Mouse (Mus musculus) neural tube, embryonic 12.5 days (tissue): ENCODE measurements around the gene Babam2. TPM values are rescaled to one million over a fixed set of nuclear protein-coding genes. Genes with fewer than 3 reads are reported as not detected.
"Not testable (repeated sequence)": the region's sequence is repeated elsewhere in the genome, so short reads cannot be mapped to it uniquely, and the experiment has no call there.

Source experiments
- ATAC-seq: fragments of 200-750 bp; cut with Nextera tagmentation; 2 replicates; pipeline ENCODE4 v1.8.0; 2017; ENCODE audit warnings: low read depth, mild to moderate bottlenecking, moderate TSS enrichment, moderate library complexity; ENCODE audit not compliant: low FRiP score
- H3K27ac ChIP-seq: fragments of 300-500 bp; sonication (generic); 2 replicates; pipeline ENCODE4 v1.5.1; 2016
- H3K27me3 ChIP-seq: fragments of 300-500 bp; sonication (generic); replicated peaks from 2 replicates; pipeline ENCODE4 v1.6.1; 2016; ENCODE audit warnings: mild to moderate bottlenecking
- H3K36me3 ChIP-seq: fragments of 300-500 bp; sonication (generic); 2 replicates; pipeline ENCODE4 v1.6.1; 2016; ENCODE audit warnings: mild to moderate bottlenecking
- H3K4me1 ChIP-seq: fragments of 300-500 bp; sonication (generic); 2 replicates; pipeline ENCODE4 v1.6.1; 2016
- H3K4me2 ChIP-seq: fragments of 300-500 bp; sonication (generic); replicated peaks from 2 replicates; pipeline ENCODE4 v1.6.1; 2016; ENCODE audit warnings: mild to moderate bottlenecking
- H3K4me3 ChIP-seq: fragments of 300-500 bp; sonication (generic); 2 replicates; pipeline ENCODE4 v1.5.1; 2016
- H3K9ac ChIP-seq: fragments of 300-500 bp; sonication (generic); 2 replicates; pipeline ENCODE4 v1.6.1; 2016; ENCODE audit warnings: mild to moderate bottlenecking
- H3K9me3 ChIP-seq: fragments of 300-500 bp; sonication (generic); 2 replicates; pipeline ENCODE4 v1.6.1; 2016; ENCODE audit warnings: mild to moderate bottlenecking
- WGBS: fragments of 180-500 bp; shearing (Covaris S2); methylation state at CpG from one replicate; pipeline ENCODE4 v1.1.7; 2016; 5-methylcytosine and 5-hydroxymethylcytosine counted together
- polyA plus RNA-seq: library from polyadenylated mRNA; unstranded; fragments of >200 nt; fragmentation: Nextera tagmentation; extraction: Ambion mirVana; gene quantifications from 2 replicates; pipeline ENCODE4 v1.2.1, GENCODE M21; 2016

Babam2 gene
- polyA plus RNA-seq, 1 experiment from 2014 or later: 36.0 TPM

DNA sequence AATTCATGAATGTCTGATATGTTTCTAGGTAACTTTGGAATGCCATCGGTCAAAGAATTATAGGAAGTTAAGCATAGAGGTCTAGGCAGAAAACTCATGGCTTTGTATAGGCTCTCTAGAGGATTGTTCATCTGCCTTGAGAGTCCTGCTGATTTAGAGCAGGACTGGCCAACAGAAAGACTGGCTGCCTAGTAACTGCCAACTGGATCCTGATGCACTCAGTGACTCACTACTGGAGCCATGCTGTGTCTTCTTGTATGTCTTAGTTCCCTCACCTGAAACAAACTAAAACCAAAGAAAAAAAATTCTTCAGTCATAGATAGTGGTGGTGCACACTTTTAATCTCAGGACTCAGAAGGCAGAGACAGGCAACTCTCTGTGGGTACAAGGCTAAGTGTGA lies 156.3 kb downstream of the Babam2 start:
- H3K27me3 ChIP-seq: no peaks in the 10 kb centered on the region
- H3K4me1 ChIP-seq: no peaks in the 10 kb centered on the region
- no peak overlapping the region for H3K27ac ChIP-seq
- no peaks in the 10 kb centered on the region for H3K36me3 ChIP-seq
- ATAC-seq: no peak
- no peak overlapping the region for H3K4me2 ChIP-seq
- WGBS: 95% methylated on average over 1 of the region's 1 CpGs
- H3K9ac ChIP-seq: no peak overlapping the region
- no peak overlapping the region for H3K4me3 ChIP-seq
- no peaks in the 10 kb centered on the region for H3K9me3 ChIP-seq

DNA sequence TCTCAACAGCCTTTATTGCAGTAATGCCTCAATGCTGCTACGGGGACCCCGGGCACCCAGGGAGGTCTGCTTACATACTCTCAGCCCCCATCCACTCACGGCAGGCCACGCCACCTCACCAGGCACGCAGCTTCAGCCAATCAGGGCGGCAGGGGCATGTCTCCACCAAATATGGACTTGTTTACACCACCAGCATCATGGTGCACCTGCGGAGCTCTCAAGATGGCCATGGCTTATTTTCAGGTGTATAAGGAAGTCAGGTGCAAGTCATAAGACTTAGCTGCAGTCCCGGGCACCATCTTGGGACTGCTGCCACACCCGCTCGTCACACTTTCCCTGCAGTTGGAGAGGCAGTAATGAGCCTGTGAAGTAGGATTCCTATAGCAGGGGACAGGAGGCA lies 161.4 kb downstream of the Babam2 start:
- ATAC-seq, H3K9me3 ChIP-seq, H3K4me1 ChIP-seq, H3K27ac ChIP-seq, H3K36me3 ChIP-seq, H3K27me3 ChIP-seq, H3K4me3 ChIP-seq, H3K4me2 ChIP-seq, H3K9ac ChIP-seq: not testable (repeated sequence)
- 84% methylated on average over 10 of the region's 10 CpGs for WGBS

- Histone ChIP-seq H3K4me2 (no peak overlapping the region), H3K36me3 (no peaks in the 10 kb centered on the region), H3K4me1 (no peaks in the 10 kb centered on the region), H3K9me3 (no peaks in the 10 kb centered on the region), H3K9ac (no peak overlapping the region), H3K27ac (no peak overlapping the region), H3K27me3 (no peaks in the 10 kb centered on the region), H3K4me3 (no peak overlapping the region)
- 51% methylated on average over 1 of the region's 1 CpGs for WGBS
- ATAC-seq: no peak
Measured at GRCm38 (mm10) chr5:31860426-31860825, 162.9 kb downstream of the Babam2 start.

- Histone ChIP-seq H3K27me3 (0 out of 2 replicates have a peak, but pooled peaks cover 3% of the 10 kb centered on the region), H3K36me3 (no peaks in the 10 kb centered on the region), H3K4me1 (no peaks in the 10 kb centered on the region), H3K27ac (no peak overlapping the region), H3K9ac (no peak overlapping the region), H3K4me3 (no peak overlapping the region), H3K9me3 (no peaks in the 10 kb centered on the region), H3K4me2 (no peak overlapping the region)
- 89% methylated on average over 5 of the region's 5 CpGs for WGBS
- no peak for ATAC-seq
Measured at GRCm38 (mm10) chr5:31860831-31861624, 163.5 kb downstream of the Babam2 start.

- H3K27me3 ChIP-seq: 0 out of 2 replicates have a peak, but pooled peaks cover 3% of the 10 kb centered on the region
- H3K4me2 ChIP-seq: no peak overlapping the region
- H3K9me3 ChIP-seq: no peaks in the 10 kb centered on the region
- H3K27ac ChIP-seq: no peak overlapping the region
- ATAC-seq: no peak
- H3K4me3 ChIP-seq: no peak overlapping the region
- 82% methylated on average over 1 of the region's 1 CpGs for WGBS
- no peaks in the 10 kb centered on the region for H3K4me1 ChIP-seq
- no peak overlapping the region for H3K9ac ChIP-seq
- no peaks in the 10 kb centered on the region for H3K36me3 ChIP-seq
Measured at GRCm38 (mm10) chr5:31862753-31863468, 165.4 kb downstream of the Babam2 start.

GRCm38 (mm10) chr5:31864095-31864494 lies 166.6 kb downstream of the Babam2 start:
- 23% methylated on average over 2 of the region's 2 CpGs for WGBS

GRCm38 (mm10) chr5:31866071-31866470 lies 168.6 kb downstream of the Babam2 start:
- Histone ChIP-seq H3K9me3 (no peaks in the 10 kb centered on the region), H3K9ac (no peak overlapping the region), H3K4me3 (no peak overlapping the region), H3K27ac (no peak overlapping the region), H3K36me3 (no peaks in the 10 kb centered on the region), H3K4me2 (no peak overlapping the region), H3K4me1 (no peaks in the 10 kb centered on the region), H3K27me3 (0 out of 2 replicates have a peak, but pooled peaks cover 3% of the 10 kb centered on the region)
- no peak for ATAC-seq
- 81% methylated on average over 3 of the region's 3 CpGs for WGBS

More at GRCm38 (mm10) chr5:31864095-31864494, 166.6 kb downstream of the Babam2 start:
- no peak overlapping the region for H3K9ac ChIP-seq
- no peaks in the 10 kb centered on the region for H3K4me1 ChIP-seq
- no peak overlapping the region for H3K4me3 ChIP-seq
- H3K27ac ChIP-seq: no peak overlapping the region
- no peak overlapping the region for H3K4me2 ChIP-seq
- no peaks in the 10 kb centered on the region for H3K9me3 ChIP-seq
- H3K27me3 ChIP-seq: 0 out of 2 replicates have a peak, but pooled peaks cover 3% of the 10 kb centered on the region
- no peak for ATAC-seq
- no peaks in the 10 kb centered on the region for H3K36me3 ChIP-seq

DNA sequence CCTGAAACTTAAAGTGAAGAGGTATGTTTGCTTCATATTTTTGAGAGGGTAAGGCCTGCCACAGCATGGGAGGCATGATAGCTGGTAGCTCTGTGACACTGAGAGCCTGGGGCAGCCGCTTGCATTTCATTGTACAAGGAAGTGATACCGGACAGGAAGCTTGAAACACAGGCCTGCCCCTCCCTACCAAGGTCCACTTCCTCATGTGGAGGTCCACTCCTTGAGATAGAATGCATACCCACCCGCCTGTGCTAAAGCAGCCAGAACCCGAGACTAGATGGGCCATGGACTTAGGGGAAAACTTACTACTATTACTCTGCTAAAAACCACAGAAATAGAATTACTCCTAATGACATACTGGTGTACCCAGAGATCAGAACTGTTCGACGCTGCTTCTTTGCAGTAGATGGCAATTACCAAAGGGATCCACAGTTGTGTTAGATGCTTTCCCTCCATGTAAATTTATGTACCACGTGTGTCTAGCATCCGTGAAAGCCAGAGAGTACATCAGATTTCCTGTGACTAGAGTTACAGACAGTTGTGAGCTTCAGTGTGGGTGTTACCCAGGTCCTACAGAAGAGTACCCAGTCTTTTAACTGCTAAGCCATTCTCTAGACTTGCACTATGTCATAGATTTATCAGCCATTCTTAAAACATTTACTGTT lies 173.5 kb downstream of the Babam2 start:
- H3K4me3 ChIP-seq: no peak overlapping the region
- no peaks in the 10 kb centered on the region for H3K36me3 ChIP-seq
- H3K4me1 ChIP-seq: no peaks in the 10 kb centered on the region
- ATAC-seq: no peak
- no peak overlapping the region for H3K27ac ChIP-seq
- 0 out of 2 replicates have a peak, but pooled peaks cover under 1% of the 10 kb centered on the region for H3K27me3 ChIP-seq
- no peak overlapping the region for H3K9ac ChIP-seq
- no peak overlapping the region for H3K4me2 ChIP-seq
- 84% methylated on average over 8 of the region's 8 CpGs for WGBS
- no peaks in the 10 kb centered on the region for H3K9me3 ChIP-seq

GRCm38 (mm10) chr5:31873328-31873727 lies 175.8 kb downstream of the Babam2 start:
- ATAC-seq: no peak
- no peaks in the 10 kb centered on the region for H3K4me1 ChIP-seq

GRCm38 (mm10) chr5:31874543-31874942 lies 177.1 kb downstream of the Babam2 start:
- Histone ChIP-seq H3K27me3 (no peaks in the 10 kb centered on the region), H3K9me3 (no peaks in the 10 kb centered on the region), H3K4me3 (no peak overlapping the region), H3K27ac (no peak overlapping the region), H3K36me3 (no peaks in the 10 kb centered on the region), H3K4me1 (no peaks in the 10 kb centered on the region), H3K9ac (no peak overlapping the region), H3K4me2 (no peak overlapping the region)
- WGBS: 78% methylated on average over 1 of the region's 1 CpGs
- ATAC-seq: no peak

More at GRCm38 (mm10) chr5:31873328-31873727, 175.8 kb downstream of the Babam2 start:
- Histone ChIP-seq H3K27me3 (no peaks in the 10 kb centered on the region), H3K4me2 (no peak overlapping the region), H3K4me3 (no peak overlapping the region), H3K36me3 (no peaks in the 10 kb centered on the region), H3K27ac (no peak overlapping the region), H3K9ac (no peak overlapping the region), H3K9me3 (no peaks in the 10 kb centered on the region)
- 92% methylated on average over 2 of the region's 2 CpGs for WGBS

GRCm38 (mm10) chr5:31875443-31875842 lies 178.0 kb downstream of the Babam2 start:
- H3K4me3 ChIP-seq: no peak overlapping the region
- WGBS: 87% methylated on average over 3 of the region's 3 CpGs
- no peak overlapping the region for H3K27ac ChIP-seq
- no peak overlapping the region for H3K4me2 ChIP-seq
- H3K27me3 ChIP-seq: no peaks in the 10 kb centered on the region
- H3K4me1 ChIP-seq: no peaks in the 10 kb centered on the region
- no peak for ATAC-seq
- no peak overlapping the region for H3K9ac ChIP-seq
- no peaks in the 10 kb centered on the region for H3K36me3 ChIP-seq
- H3K9me3 ChIP-seq: no peaks in the 10 kb centered on the region
